Mouse (Mus musculus): ENCODE measurements around the gene Elob. TPM values are rescaled to one million over a fixed set of nuclear protein-coding genes. Genes with fewer than 3 reads are reported as not detected.

Elob gene
- total RNA-seq, 2 experiments from 2014 or later, result 270 to 297 TPM

DNA sequence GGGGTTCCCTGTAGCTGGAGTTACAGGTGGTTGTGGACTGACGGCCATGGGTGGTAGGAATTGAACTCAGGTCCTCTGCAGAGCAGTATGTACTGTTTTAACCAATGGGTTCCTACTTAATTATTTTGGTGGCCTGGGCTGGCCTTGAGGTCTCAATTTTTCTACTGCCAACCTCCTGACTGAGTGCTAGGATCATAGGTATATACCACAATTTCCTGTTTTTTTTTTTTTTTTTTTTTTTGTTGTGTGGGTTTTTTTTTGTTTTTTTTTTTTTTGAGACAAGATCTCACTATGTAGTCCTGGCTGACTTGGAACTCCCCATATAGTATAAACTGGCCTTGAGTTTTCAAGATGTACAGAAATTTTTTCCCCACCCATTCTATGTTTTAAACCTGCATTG lies 2.3 kb upstream of the Elob start:
- intact Hi-C loops (cut with DNase I), result loop anchor here (5.0 kb wide), 1 partner anchor 34 kb away; no protein-coding TSS in a partner anchor
- no peak for DNase-seq

DNA sequence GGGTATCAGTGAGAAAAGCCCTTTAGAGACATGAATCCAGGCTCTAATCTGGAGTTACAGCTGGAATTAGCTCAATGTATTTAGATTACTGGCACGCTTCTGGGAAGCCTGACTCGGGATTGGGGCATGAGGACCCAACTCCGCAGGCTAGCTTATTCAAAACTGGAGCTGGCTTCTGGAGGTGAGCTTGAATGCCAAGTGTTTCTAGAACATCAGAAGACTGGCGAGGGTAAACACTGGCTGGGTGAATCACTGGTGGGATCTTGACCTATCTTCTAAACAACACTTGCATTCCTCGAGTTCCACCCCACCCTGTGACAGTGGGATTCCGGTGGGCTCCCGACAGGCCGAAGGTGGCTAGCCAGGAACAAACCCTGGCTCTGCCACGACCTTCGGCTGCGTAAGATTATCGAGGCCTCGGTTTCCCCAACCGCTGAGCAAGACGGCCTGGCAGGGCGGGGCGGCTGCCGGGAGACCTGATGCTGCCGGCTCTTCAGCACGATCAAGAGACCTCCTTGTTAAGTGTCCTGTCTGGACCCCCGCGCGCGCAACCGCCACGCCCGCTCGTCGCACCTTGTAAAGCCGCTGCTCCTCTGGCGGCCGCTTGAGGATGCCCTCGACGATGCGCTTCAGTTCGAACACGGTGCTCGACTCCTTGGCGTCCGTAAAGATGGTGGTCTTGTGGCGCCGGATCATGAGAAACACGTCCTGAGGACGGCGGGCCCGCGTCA lies 500 bp downstream of the Elob start:
- DNase-seq, result peak in 1 of 2 experiments; percentile 65
- intact Hi-C loops (cut with DNase I), result no loop called here

DNA sequence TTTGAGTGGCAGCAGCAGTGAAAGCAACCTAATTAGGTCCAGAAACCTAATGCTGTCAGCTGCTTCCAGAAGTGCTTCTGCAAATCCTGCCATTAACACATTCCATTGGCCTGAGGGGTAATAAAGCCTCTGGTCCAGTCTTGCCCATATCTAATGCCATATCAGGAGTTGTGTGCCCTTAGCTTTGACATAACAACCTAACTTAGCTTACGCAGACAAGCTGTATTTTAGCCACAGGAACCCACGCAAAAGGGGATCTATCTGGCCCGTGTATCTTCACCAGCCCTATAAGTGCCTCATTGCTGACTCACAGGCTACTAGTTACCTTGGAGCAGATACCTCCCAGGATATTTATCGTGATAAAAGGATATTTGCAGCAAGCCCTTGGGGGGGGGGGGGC lies 3.3 kb downstream of the Elob start:
- no peak for DNase-seq
- intact Hi-C loops (cut with DNase I), result no loop called here

DNA sequence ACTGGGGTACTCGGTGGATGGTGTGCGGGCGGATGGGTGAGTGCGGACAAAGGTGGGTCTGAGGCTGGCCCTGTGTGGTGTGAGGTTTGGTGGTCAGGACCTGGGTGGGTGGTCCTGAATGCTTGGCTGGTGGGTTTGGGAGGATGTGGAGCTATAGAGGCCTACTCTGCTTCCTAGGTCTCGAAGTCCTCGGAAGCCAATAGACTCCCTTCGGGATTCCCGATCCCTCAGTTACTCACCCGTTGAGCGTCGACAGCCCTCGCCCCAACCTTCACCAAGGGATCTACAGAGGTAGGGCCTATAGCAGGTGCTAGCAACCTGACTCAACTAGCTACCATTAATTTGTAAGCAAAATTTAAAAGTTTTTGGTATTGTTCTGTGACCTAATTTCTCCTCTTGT lies 5.3 kb downstream of the Elob start:
- DNase-seq, result no peak
- intact Hi-C loops (cut with DNase I), result loop anchor here (2.0 kb wide), 1 partner anchor 19 kb away; no protein-coding TSS in a partner anchor

DNA sequence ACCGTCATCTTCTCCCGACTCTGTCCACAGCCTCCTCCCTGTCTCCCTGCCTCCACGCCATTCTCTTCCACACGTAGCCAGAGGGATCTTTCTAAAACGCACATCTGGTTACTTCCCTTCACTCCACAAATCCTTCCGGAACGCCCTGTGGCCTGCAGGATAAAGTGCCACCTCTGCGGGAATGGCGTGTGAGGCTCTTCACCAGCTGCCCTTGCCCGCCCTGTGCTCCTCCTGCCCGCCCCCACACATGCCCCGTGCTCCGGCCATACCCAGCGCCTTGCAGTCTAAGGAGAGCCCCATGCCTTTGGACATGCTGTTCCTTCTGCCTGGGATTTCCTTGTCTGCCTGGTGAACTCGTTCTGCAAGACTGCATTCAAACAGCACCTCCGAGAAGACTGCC lies 5.9 kb downstream of the Elob start:
- intact Hi-C loops (cut with DNase I), result loop anchor here (2.0 kb wide), 1 partner anchor 18 kb away; no protein-coding TSS in a partner anchor
- DNase-seq, result no peak

DNA sequence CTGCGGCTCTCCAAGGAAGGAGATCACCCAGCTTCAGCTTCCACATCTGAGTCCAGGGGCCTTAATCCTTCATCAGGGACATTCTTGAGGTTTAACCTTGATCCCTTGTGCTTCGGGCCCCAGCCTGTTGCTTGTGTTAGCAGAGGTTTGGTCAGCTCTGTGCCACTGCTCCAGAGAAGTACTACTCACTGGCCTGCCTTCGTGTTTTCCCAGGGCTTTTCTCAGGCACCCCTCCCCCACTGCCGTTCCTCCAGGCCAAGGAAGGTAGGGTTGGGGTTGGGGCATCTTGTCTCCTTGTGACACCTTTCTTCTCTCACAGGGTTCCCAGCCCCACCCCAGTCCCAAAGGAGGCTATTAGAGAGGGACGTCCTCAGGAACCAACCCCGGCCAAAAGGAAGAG lies 6.8 kb downstream of the Elob start:
- intact Hi-C loops (cut with DNase I), result loop anchor here (2.0 kb wide), 1 partner anchor 17 kb away; no protein-coding TSS in a partner anchor
- DNase-seq, result no peak

DNA sequence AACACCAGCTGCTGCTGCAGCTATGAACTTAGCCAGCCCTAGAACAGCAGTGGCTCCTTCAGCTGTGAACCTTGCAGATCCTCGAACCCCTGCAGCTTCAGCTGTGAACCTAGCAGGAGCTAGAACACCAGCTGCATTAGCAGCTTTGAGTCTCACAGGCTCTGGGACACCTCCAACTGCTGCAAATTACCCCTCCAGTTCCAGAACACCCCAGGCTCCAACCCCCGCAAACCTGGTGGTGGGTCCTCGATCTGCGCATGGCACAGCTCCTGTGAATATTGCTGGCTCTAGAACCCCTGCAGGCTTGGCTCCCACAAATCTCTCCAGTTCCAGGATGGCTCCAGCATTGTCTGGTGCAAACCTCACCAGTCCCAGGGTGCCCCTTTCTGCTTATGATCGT lies 8.2 kb downstream of the Elob start:
- DNase-seq, result no peak
- intact Hi-C loops (cut with DNase I), result no loop called here

DNA sequence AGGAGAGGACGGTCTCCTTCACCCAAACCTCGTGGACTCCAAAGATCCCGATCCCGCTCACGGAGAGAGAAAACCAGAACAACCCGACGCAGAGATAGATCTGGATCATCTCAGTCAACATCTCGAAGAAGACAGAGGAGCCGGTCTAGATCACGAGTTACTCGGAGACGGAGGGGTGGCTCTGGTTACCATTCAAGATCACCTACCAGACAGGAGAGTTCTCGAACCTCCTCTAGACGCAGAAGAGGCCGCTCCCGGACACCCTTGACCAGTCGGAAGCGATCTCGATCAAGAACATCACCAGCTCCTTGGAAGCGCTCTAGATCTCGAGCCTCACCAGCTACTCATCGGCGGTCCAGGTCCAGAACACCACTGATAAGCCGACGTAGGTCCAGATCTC lies 9.7 kb downstream of the Elob start:
- intact Hi-C loops (cut with DNase I), result no loop called here
- no peak for DNase-seq

DNA sequence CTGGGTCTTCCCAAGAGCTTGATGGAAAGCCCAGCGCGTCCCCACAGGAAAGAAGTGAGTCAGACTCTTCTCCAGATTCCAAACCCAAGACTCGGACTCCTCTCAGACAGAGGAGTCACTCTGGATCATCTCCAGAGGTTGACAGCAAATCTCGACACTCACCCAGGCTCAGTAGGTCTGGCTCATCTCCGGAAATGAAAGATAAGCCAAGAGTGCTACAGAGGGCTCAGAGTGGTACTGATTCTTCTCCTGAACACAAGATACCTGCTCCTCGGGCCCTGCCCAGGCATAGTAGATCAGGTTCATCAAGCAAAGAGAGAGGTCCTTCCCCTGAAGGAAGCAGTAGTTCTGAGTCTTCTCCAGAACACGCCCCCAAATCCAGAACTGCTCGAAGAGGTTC lies 10.4 kb downstream of the Elob start:
- intact Hi-C loops (cut with DNase I), result no loop called here
- DNase-seq, result no peak

DNA sequence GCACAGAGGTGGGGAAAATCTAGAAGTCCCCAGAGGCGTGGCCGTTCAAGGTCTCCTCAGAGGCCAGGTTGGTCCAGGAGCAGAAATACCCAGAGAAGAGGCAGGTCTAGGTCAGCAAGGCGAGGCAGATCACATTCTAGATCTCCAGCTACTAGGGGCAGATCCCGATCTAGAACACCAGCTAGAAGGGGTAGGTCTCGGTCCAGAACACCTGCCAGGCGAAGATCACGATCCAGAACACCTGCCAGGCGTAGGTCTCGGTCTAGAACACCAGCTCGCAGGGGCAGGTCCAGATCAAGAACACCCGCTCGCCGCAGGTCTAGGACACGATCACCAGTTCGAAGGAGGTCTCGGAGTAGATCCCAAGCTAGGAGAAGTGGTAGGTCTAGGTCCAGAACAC lies 13.3 kb downstream of the Elob start:
- intact Hi-C loops (cut with DNase I), result no loop called here
- DNase-seq, result no peak

DNA sequence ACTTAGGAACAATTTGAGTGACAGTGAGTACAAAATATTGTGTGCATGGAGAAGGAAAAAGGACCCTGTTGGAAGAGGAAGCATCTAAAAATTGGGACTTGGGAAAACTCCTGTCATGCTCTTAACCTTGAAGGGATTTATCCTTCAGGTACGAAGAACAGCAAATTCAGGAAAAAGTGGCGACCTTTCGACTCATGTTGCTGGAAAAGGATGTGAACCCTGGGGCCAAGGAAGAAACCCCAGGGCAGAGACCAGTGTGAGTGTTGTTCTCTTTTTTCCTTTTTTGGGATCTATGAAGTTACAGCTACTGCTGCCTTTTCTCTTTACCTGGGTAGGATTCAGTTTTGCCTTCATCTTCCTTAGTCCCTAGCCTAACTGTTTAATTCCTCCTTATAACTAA lies 21.0 kb downstream of the Elob start:
- no peak for DNase-seq
- intact Hi-C loops (cut with DNase I), result no loop called here

DNA sequence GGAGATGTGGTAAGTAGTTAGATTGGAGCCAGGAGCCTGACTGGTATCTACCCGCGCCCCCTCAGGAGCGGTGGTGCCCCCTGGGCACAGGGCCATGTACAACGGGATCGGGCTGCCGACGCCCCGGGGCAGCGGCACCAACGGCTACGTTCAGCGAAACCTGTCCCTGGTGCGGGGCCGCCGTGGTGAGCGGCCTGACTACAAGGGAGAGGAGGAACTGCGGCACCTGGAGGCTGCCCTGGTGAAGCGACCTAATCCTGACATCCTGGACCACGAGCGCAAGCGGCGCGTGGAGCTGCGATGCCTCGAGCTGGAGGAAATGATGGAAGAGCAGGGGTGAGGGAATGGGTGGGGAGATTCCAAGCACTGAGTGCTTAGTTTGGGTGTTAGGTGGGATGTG lies 22.1 kb downstream of the Elob start:
- no peak for DNase-seq
- intact Hi-C loops (cut with DNase I), result no loop called here

DNA sequence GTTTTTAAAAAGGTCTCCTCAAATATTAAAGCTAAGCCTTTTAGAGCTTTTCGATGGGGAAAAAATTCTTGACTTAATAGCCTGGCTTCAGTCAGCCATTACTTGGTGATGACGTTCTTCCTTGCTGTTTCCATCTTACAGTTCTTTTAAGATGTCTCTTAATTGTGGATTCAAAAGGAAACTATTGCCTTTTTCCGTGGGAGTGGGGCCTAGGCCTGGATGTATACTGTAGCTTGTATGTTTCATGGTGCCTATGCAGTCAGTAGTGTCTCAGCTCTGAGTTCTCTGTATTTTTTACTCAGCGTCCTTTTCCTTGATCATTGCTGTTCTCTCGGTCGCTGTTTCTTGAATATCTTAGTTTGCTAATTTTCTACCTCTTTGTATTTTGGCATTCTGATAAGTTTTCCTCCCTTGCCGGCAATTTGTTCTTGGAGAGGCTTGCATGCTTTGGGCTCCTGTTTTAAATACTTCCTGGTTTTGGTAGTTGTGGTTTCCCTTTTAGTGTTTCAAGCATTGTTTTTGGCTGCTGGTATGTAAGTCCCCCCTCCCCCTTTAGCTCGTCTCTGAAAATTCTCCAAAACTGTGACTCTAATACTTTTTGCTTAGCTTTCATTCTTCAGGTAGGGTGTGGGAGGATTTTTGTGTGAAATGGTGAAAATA lies 24.4 kb downstream of the Elob start:
- intact Hi-C loops (cut with DNase I), result loop anchor here (2.0 kb wide), 1 partner anchor 18 kb away; no protein-coding TSS in a partner anchor
- no peak for DNase-seq

DNA sequence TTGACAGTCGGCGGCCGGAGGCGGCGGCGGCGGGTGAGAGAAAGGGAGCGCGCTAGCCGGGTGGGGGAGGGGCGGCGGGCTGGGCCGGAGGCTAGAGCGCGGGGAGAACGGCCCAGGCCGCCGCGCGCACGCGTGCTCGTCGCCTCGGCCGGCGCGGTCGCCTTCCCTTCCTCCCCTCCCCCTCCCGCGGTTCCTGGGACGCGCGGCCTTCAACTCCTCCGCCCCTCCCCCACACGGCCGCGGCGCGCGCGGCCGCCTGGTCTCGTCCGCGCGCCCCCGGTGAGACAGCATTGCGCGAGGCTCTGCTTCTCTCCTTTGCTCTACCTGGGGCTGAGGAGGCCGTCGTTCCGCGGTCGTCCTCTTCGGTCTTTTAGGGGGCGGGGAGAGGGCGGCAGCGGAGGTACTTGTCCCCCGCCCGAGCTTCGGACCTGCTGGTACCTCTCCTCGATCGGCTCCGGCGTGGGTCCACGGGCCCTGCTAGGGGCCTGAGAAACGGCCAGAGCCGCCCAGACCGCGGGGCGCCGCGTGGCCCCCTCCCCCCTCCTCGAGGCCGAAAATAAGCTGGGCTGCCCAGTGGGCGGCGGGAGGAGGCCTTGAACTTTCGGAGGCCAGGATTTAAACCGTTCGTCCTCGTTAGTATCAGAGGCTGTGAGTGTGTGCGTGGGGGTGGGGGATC lies 25.4 kb downstream of the Elob start:
- intact Hi-C loops (cut with DNase I), result loop anchor here (2.0 kb wide), 1 partner anchor 19 kb away; no protein-coding TSS in a partner anchor
- DNase-seq, result peak; percentile 59 to 67

DNA sequence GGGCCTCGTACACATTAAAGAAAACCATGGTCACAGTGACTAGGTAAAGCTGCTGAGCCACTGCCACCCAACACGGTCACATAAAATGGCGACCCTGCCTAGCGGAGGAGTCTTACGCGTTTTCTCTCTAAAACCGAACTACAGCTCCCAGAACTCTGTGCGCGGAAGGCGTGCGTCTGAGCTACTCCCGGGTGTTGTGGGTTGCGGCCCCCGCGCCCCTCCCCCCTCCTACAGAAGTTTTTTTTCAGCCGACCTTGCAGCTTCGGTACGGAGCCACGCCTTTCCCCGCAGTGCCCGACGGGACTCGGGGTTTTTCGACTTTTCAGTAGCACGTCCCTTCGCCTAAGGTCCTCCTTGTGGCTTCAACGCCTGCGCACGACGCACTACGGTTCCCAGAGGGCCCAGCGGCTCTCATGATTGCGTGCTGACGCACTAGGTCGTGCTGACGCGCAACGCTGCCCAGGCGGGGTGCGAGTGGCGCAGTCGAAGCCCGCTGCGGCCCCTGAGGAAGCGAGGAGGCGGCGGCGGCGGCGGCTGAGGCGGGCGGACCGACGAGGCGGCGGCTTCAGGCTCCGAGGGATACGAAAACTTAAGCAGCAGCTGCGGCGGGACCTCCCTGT lies 26.1 kb downstream of the Elob start:
- intact Hi-C loops (cut with DNase I), result no loop called here
- DNase-seq, result peak; percentile 93 to 95

DNA sequence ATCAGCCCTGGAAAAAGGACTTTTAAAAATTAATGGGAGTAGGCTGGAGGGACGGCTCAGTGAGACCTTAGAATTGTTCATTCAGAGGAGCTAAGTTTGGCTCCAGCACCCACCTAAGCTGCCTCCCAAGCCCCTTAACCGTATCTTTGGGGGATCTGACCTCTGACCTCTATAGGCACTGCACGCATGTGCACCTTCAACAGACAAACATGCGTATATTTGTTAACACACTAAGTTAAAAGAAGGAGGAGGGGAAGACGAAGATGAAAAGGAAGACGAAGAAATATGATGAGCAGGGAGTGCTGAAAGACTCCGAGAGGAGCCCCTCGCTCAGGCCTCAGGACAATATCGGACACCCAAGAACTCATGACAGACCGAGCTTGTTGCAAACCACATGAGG lies 27.3 kb downstream of the Elob start:
- intact Hi-C loops (cut with DNase I), result no loop called here
- no peak for DNase-seq

DNA sequence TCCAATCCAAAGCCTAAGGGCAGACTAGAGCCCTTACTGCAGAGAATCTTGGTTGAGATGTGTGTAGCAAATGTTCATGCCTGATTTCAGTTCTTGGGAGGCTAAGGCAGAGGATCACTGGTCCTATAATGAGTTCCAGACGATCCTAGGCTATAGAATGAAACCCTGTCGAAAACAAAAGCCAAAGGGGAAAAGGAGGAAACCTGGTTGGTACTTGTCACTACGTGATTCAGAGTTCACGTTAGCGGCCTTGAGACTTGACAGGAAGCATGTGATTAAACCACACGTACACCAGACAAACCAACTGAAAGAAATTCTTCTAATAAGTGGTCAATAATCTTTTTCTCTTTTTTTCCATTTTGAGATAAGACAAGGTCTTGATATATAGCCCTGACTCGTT lies 31.6 kb downstream of the Elob start:
- intact Hi-C loops (cut with DNase I), result loop anchor here (5.0 kb wide), 2 partner anchors 35 to 55 kb away; partner anchors contain the start of gene Paqr4
- DNase-seq, result no peak

DNA sequence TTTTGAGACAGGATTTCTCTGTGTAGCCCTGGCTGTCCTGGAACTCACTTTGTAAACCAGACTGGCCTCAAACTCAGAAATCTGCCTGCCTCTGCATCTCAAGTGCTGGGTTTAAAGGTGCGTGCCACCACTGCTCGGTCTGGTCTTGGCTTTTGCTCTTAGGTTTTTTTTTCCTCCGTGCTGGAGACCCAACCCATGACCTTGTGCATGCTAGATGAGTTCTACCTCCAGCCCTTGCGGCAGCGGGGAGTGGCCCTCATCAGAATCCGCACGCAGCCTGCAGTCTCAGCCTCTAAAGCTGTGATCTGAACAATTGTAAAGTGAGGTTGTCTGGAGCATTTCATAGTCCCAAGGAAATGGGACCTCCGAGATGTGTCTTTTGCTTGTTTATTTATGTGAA lies 33.6 kb downstream of the Elob start:
- intact Hi-C loops (cut with DNase I), result loop anchor here (5.0 kb wide), 2 partner anchors 37 to 53 kb away; partner anchors contain the start of gene Paqr4
- no peak for DNase-seq

DNA sequence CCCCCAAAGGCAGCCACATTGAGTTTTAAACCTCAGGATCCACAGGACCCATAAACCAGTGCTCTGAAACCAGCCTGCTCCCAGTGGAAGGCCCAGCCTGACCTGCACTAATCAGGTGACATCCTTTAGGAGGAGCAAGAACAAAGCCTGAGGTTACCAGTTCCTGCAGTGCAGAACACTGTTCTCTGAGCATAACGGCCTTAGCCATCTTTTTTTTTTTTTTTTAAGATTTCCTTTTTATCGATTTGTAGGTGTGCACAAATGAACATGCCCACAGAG lies 37.9 kb downstream of the Elob start:
- no peak for DNase-seq
- intact Hi-C loops (cut with DNase I), result no loop called here

DNA sequence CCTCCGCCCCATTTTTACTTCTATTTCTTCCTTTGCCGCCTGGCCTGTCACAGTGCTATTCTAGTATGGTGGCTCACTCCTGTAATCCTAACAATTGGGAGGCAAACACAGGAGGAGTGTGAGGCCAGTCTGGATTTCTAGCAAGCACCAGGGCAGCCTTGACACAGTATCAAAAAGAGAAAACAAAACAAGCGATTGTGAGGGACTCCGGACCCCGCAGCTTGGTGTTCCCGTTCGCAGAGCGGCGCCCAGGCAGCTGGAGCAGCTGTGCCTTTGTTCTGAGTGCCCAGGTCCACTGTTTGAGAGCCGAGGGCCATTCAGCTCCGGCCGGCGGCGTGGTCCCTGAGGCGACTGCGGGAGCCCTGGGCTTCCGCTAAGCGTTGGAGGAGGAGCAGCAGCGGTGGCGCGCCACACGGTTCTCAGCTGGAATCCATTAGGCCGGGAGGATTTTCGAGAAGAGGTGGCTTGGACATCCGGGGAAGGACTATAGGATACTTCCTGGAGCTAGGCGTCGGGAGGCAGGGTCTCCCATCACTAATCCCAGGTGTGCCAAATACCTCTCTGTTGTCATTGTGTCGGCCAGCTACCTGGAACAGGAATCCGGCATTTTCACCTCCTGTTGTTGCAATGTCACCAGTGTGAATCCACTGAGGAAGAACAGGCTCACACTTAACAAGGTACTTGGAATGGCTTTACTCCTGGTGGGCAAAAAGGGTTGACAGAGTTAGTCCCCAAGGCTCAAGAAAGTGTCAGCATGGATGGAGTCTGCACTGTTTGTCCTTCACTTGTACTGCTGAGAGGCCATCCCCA lies 38.5 kb downstream of the Elob start, which contains the start of gene Srrm2:
Srrm2 (plus strand) TSS at position 264 of the 810 bp plus-strand sequence.
- intact Hi-C loops (cut with DNase I), result no loop called here
- DNase-seq, result peak; percentile 43 to 45
